Mouse (Mus musculus): Measurements from ENCODE around the gene Lrch2.

- TF ChIP-seq POLR2A (IDR thresholded peaks at IDR 0.05; ENCODE audit: extremely low read depth, insufficient read depth, low read length) (no peak), CTCF (IDR thresholded peaks at IDR 0.05; ENCODE audit: low read depth, low read length) (no peak)
These were observed 18.3 kb downstream of the Lrch2 start for GRCm38 (mm10) chrX:147535616-147536015.

All from liver, adult 2 months (tissue).